Mouse (Mus musculus): ENCODE measurements around the gene Sema5b.

Gene Sema5b

DNA sequence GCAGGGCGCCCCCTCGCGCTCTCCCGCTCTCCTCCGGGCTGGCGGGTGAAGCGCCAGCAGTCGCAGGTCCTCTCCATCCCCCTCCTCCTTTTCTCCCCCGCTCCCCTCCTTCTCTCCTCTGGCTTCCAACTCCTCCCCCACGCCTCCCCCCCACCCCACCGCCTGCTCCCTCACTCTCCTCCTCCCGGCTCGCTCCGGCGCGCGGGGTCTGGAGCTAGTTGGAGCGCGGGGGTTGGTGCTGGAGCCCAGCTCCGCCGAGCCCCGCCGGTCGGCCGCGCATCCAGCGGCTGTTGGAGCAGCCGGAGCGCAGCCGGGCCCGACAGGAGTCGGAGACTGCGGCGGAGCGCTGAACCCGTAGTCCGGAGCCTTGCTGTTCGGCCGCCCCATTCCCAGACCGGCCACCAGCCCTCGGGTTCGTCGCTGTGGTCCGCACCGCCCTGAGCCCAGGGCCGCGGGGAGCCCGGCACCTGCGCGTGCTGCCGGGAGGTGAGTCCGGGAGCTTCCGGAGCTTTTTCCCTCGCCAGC, at the start of gene Sema5b:
Gene Sema5b (plus strand): TSS at position 29 of the 525 bp plus-strand sequence.
- no peak for DNase-seq

DNA sequence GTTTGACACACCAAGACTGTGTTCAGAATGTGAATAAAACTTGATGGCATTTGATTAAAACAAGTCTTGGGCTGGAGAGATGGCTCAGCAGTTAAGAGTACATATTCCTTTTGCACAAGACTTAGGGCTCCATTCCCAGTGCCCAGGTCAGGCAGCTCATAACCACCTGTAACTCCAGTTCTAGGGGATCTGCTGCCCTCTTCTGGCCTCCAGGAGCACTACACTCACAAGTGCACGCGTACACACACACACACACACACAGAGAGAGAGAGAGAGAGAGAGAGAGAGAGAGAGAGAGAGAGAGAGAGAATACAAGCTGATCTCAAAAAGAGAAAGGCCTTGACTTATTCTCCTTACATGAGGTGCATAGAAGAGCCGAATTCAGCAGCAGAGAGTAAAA, 40.6 kb upstream of the Sema5b start:
- no peak for DNase-seq

DNA sequence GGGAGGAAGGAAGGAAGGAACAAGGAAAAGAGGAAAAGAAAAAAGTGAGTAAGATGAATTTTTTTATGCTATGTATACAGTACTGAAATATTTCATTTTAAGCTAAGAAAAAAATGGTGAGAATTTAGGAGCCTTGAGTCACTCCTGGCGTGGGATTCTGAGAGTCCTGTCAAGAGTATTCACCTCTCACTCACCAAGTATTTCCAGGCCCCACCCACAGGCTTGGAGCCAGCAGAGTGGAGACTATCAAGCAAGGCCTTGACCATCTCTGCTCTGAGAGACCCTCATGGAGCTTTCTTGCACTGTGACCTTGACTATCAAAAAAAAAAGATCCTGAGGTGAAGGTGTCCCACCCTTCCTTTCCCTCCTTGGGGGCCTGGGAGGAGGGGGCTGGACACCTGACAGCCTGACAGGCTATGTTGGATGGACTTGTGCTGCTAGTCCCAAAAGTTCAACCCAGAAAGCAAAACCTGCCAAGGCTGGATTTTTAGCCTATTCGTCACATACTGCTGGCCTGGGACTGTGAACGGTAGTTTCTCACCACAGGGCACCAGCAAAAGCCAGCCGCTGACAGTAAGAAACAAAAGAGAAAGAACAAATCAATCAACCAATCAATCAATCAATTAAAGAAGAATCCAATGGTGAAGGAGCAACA, 39.7 kb upstream of the Sema5b start:
- DNase-seq = no peak

DNA sequence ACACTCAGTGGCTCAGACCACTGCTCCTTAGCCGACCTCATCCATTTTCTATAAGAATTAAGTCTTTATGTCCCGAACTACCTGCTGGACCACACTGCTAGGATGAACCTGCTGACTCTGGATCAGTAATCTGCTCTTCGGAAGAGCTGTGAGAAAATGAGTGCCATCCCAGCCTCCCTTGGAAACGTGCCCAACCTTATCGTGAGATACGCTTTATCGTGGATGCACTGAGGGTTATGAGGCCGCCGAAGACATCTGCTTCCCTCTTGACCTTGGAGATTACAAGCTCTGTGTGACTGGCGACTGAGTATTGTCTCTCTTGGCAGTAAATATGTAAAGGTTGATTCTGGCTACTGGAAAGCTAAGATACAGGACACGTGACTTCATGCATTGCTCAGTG, 38.5 kb upstream of the Sema5b start:
- no peak for DNase-seq

DNA sequence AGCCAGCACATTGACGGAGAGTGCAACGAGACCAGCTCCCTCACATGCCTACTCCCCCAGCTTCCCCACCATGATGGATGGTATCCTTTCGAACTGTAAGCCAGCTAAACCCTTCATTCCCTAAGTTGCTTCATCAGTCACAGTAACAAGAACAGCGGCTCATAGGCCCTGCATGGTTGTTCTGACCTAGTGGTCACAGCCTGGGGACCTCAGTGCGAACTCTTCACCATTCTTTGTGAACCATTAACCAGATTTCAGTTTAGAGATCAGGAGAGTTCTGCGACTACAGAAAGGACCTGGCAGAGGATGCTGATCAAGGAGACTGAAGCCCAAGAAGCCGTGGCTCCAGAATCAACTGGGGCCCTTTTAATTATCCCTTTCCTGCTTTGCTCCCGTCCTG, 36.7 kb upstream of the Sema5b start:
- no peak for DNase-seq

DNA sequence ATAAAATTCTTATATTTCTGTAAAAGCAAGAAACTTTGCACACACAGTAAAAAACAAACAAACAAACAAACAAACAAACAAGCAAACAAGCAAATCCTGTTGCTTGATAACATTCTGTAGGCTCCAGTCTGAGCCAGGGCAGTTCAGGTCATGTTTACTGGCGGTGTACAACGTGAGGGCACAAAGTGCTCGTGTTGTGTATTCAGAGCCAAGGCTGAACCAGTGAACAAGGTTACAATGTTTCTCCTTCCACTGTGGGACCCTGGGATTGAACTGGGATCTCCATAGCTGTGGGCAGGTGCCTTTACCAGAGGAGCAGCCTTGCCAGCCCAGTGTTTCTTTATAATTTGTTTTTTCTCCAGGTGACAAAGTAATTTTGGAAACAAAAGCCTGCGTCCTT, 35.2 kb upstream of the Sema5b start:
- DNase-seq = no peak

DNA sequence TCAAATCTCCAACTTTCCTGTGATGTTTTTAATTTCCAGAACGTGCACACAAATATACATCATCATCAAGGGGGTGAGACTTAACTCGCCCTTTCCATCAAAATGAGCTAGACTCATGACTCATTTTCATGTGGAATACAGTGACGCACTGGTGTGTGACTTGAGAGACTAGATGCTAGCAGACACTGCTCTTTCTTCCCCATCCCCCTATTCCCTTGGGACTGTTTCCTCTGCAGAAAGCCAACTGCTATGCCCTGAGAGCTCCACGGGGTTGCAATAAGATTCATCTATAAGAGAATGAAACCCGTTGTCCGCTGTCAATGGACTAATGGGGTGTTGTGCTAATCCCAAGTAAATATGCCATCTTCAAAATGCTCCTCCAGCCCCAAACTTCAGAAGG, 32.4 kb upstream of the Sema5b start:
- no peak for DNase-seq

DNA sequence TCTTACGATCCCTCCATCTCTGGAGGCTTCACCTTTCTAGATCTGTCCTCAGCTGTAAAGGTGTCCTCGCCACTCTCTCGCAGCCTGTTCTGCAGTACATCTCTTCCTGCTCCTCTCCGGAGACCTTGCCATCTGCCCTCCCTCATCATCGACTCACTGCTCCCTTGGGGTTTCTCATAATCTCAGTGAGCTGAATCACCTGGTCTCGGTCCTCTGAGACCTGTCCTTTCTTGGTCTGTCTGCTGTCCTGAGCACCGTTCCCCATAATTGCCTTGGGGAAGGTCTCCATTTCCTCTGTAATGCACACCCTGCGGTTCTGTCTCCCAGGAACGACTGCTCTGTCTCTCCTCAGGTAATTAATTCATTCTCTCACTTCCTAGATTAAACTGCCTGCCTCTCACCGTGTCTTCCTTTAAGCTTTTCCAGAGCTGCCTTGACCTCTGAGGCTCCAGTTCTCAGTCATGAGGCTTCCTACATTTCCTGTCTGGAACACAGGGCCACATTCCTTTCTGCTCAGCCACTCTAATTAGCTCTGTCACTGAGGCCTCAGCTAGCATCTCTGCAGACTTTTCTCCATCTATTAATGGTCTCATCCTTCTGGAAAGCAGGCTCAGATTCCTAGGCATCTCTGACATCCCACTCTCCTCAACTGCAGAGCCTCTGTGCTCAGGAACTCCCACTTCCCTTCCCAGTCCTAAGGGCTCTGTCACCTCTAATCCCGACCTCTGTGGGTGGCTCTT, 31.4 kb upstream of the Sema5b start:
- no peak for DNase-seq

DNA sequence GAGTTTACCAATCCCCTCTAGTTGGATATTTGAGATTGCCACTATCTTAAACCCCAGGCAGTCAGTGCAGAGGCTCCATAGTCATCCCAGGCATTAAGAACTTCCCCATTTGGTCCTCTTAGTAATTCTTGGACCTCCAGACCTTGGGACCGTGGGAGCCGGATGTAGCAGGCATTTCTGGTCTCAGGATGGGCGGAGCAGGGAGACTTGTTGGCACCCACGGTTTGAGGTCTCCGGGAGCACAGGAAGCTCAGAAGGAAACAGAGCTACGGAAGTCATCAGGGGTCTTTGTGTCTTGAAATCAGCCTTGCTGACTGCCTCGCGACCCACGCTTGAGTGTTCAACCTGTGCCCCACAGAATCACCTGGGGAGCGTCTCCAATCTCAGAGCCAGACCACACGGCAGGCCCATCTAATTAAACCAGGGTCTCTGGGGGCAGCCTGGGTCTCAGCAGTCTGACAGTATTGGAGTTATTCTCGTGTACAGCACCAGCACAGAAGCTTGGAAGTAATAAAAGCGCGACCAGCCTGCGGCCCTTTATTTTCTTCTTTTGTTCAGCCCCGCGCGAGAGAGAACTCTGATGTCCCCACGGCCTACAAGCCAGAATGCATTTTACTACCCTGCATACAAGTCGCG, 24.9 kb upstream of the Sema5b start:
- no peak for DNase-seq

DNA sequence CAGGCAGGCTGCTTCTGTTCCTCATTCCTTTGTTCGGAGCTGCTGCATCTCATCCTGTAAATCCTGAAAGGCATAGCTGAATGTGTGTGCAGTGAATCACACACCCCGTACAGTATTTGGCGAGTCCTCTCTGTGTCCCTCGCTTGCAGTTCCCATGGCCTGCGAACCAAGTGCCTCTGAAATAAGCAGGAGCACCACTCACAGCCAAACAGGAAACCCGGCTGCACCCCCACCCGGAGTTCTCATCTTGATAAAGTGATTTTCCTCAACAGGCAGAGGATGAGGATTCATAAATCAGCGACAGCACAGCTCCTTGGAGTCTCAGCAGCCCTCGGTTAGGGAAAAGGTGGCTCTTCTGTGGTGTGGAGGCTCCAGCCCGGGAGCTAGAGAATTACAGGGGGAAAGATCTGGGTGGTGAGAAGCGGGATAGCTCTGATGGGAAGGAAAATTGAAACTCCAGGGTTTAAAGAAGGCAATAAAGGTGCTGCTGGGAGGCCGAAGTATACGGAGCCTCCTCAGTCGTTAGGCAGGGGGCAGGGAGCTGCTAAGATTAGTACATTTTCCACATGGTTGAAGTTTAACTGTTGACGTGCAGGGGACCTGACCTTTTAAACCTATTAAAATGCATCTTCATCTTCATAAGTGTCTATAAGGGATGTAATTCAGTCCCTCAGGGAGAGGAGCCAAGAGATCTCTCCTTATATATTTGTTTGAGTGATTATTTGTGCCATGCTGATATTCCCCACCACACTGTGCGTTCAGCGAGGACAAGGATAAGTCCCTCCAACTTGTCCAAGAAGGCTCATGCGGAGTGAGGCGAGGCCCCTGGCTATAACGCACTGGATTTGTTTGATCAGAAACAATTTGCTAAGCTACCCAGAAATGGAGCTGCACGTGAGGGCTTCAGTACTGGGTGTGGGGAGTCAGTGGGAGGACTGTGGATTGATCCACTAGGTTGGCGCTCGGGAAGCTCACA, 22.7 kb upstream of the Sema5b start:
- DNase-seq = no peak

DNA sequence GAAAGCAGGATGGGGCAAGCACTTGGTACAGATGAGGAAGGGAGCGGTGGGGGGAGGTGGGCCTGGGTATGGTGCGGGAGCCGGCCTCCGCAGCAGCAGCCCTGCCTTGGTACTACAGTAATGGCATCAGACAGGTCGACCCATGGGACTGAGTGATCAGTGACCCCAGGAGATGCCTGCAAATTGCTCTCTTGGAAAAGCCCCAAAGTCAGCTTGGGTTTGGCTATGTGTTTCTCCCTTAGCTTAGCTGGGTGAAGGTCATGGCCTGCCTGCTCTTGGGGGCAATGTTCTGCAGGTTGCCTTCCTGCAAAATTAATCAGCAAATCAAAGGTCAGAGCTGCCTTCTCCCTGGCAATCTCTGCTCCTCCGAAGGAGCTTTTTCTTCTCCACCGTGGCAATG, 21.7 kb upstream of the Sema5b start:
- DNase-seq = no peak

DNA sequence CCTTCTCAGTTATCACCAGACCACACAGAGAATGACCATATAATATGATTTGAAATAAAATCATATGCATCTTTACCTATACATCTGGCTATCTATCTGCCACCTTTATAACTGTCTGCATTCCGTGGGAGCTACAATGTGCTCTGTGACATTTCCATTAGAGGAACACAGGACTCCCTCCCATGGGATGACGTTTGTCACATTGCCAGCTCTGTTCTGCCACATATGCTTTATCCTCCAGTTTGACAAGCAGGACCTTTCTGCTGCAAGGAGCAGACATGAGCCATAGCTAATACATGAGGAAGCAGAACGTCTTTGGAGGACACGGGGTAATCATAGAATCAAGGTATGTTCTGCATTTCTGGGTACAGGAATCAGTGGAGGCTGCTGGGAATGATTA, 16.7 kb upstream of the Sema5b start:
- DNase-seq = no peak

DNA sequence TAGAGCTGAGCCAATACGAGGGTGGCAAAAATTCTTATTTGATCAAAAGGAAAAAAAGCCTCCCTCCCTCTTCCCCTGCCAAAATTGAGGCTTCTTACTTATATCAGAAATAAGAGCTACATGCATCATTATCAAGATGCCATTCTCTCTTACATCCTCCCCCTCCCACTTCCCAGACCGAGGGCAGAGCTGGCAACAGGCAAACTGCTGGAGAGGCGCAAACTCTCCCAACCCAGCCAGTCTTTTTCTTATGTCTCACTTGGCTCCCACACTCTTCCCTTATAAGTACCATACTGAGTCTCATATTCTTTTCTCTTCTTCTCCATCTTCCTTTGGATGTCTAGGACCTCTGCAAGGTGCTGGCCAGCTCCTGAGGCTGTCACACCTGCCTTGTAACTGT, 6.3 kb upstream of the Sema5b start:
- no peak for DNase-seq

DNA sequence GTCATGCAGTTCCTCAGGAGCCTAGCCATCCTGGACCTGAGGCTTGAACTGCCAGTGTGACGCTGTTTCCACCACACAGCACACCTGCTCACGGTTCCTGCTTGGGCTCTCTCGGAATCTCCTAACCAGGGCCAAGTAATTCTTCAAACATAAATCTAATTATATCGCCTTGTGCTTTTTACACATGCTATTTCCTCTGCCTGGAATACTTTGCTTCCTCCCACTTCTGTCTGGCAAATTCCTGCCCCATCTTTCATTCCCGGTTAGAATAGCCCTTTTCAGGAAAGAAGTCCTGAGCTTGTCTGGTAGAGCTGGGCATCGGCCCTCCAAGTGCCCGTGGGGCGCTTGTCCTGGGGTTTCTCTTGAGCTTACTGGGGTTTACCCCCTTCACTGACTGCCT, 3.3 kb upstream of the Sema5b start:
- DNase-seq = no peak

DNA sequence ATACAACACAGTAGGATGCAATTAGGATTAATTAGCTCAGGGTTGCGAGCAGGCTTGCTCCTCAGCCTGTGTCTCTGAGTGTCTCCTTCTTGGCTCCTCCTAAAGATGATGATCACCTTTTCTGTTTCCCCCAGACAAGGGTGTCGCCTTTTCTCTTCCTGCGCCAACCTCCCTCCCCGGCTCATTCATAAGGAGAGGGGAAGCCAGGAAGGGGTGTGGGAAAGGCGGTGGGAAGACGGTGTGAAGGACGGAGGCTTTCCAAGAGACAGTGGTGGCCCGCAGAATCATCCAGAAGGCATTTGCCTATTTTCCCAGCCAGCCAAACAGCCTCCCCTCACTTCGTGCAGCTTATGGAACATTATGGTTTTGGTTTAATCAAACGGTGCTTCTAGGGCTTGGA, 1.9 kb upstream of the Sema5b start:
- DNase-seq = no peak

DNA sequence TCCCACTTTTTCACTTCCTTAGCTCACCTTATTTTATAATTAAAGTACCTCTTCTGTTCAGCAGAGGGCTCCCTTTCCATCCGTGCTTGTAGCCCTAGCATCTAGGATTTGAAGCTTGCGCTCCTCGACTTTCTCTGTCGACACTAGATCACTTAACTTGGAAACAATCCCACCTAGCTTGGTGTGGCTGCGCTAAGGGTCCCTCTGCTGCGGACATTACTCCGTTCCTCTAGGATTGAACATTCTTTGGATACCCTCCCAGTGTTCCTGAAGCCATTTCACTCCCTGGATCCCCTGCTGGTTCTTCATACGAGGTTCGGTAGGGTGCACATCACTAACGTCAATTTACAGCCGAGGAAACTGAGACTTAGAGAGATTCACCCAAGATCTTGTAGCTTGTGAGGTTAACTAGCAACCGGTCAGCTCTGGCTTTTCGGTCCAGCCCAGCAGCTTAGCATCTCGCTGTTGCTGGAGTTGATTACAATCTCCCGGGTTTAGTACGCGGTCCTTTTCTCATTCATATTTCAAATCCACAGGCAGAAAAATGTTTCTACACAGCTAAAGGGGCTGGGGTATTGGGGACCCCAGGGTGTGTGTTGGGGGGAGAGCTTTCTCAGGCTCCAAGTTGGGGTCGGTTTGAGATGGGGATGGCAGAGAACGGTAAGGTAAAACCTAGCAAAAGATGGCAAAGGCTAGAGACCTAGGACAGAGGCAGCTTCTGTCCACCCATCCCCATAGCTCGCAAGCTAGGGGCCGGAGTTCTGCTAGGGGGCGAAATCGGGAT, 420 bp upstream of the Sema5b start:
- no peak for DNase-seq

DNA sequence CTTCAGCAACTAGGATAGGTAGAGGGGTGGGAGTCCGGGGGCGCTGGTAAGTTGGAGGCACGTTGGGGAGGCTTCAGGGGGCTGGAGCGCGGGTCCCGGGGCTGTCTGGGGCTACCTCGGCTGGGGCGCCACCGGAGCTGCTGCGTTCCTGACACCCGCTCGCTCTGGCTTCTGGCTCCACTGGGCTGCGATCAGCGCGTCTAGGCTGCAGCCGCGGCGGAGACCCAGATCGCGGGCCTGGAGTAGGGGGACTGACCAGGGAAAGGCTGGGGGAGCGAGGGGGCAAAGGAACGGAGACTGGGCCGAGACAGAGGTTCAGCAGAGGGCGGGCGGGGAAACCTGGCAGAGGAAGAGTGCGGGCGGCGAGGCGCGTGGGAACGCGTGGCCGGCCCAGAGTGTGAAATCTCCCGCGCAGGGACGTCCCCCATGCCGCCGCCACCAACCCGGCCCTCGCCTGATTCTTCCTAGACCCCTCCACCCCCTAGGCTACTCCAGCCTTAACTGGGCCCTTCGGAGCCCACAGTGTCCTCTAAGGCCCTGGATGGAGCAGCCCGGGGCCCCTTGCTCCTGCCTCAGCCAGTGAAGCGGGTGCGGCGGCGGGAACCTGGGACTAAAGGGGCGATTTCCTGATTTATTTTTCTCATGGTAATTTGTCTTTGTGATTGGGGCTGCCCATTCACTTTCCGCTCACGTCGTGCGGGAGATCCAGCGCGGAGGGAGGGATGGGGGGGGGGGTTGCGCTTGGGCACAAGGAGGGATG, 896 bp downstream of the Sema5b start:
- DNase-seq = no peak

DNA sequence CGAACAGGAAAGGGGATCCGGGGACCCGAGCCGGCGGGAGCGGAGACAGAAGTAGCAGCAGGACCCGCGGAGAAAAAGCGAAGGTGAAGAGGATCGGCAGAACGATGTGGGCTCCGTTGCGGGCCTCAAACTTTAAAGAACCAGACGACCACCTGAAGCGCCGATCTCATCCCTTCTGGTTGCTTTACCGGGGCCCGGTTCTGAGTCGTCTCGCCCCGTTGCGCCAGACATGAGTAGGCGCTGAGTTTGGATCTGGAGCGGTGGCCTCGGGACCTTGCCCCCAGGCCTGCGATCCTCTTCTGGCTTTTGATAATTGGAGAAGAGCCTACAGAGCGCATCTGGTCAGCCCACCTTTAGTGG, 1.5 kb downstream of the Sema5b start:
- DNase-seq = no peak

DNA sequence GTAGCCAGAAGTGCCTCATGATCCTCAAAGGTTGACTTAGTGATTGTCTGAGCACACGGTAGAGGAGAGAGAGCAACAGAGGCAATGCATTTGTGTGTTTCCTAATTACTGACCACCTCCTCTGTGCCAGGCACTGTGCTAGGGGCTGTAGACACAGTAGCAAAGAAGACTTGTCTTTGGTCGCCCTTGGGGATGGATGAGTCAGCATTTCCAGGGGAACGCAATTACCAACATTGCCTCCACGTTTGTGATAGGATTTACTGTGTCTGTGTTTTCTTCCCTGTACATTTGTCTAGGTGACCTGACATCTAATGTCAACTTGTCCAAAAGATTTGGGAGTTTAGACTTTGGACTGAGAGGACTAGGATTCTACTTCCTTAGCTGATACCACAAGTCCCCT, 4.8 kb downstream of the Sema5b start:
- DNase-seq = no peak

DNA sequence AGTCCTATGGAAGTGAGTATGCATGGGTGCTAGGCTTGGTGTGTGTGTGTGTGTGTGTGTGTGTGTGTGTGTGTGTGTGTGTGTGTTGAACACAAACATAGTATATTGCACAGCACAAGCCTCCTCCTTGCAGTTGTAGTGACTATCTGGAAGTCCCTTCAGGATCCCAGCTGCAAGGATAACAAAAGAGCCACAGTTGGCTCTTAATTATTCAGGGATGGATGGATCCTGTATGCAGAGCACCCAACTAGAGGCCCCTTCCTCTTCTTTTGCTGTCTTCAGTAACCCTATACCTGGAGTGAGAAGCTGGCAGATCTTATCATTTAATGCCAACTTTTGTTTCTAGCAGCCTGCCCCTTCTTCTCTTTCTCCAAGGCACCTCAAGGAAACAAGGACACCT, 7.0 kb downstream of the Sema5b start:
- no peak for DNase-seq

DNA sequence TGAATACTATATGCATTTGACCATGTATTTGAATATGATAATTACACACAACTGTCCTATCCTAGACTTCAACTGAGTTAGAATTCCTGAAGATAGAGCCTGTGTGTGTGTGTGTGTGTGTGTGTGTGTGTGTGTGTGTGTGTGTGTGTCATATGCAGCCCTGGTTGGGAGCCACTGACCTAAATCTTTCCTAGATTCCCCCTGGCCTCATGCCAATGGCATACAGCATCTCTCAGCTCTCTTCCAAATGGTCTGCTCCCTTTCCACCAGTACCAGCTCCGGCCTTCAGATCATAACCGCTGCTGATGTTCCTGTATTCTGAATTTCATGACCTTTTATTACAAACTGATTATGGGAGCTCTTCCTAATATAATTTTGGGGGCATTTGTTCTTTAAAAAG, 8.4 kb downstream of the Sema5b start:
- DNase-seq = no peak
